Mouse (Mus musculus): ENCODE data around the gene Exd1. TPM values are rescaled to one million over a fixed set of nuclear protein-coding genes. Genes with fewer than 3 reads are reported as not detected.

Gene Exd1
- total and polyA plus RNA-seq, 3 experiments, result 0.27 to 0.88 TPM; not detected in 1

DNA sequence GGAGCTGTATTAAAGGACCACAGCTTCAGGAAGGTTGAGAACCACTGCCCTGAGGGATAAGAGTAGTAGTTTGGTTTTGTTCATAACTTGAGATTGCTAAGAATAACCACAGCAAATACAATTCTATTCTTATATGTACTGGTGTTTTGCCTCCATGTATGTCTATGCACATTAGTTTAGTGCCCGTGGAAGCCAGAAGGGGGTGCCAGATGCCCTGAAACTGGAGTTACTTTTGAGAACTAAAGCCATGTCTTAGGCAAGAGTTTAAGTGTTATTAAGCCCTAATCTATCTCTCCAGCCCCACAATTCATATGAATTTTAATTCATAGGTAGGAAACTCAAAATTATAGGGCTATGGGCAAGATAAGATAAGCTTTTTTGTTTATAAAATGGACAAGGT lies 5.3 kb downstream of the Exd1 start:
- no peaks in the 10 kb centered on the region for H3K9me3 ChIP-seq (replicated peaks; ENCODE audit: insufficient read depth, low read length)
- TF ChIP-seq SMC3 (IDR thresholded peaks at IDR 0.05; ENCODE audit: low read depth, low read length) (peak; percentile 90), NELFE (IDR thresholded peaks at IDR 0.05; ENCODE audit: low read depth, low read length) (no peak), RAD21 (IDR thresholded peaks at IDR 0.05; ENCODE audit: low read depth, low read length) (peak; percentile 93), ETS1 (IDR thresholded peaks at IDR 0.05; ENCODE audit: low read depth, low read length) (no peak), SIN3A (IDR thresholded peaks at IDR 0.05; ENCODE audit: low read length) (no peak), HCFC1 (IDR thresholded peaks at IDR 0.05; ENCODE audit: low read depth, low read length) (no peak), JUND (IDR thresholded peaks at IDR 0.05; ENCODE audit: low read depth, low read length) (no peak), MXI1 (IDR thresholded peaks at IDR 0.05; ENCODE audit: low read depth, low read length) (no peak), CTCF (IDR thresholded peaks at IDR 0.05 in 2 of 3, conservative IDR thresholded peaks at IDR 0.05 in 1 of 3; ENCODE audit: control insufficient read depth in 1 of 3, insufficient read depth in 1 of 3, low read depth in 2 of 3, low read length in 3 of 3, poor library complexity in 1 of 3, severe bottlenecking in 1 of 3) (peak; percentile 65 to 92 (median 76))
- DNase-seq (ENCODE audit: low read depth, low spot score), result peak; percentile 77
- H3K27me3 ChIP-seq (ENCODE audit: control insufficient read depth in 1 of 2, insufficient read depth in 2 of 2, low read length in 2 of 2), result no peaks in the 10 kb centered on the region
- no peak overlapping the region for H3K27ac ChIP-seq (ENCODE audit: control insufficient read depth, low read depth, low read length)
- H3K9ac ChIP-seq (ENCODE audit: control insufficient read depth, low read depth, low read length, poor library complexity, severe bottlenecking), result no peak overlapping the region
- H3K4me1 ChIP-seq (ENCODE audit: control insufficient read depth in 1 of 2, insufficient read depth in 2 of 2, low read length in 2 of 2), result 0 out of 4 replicates have a peak, but pooled peaks cover 0 to 1% of the 10 kb centered on the region in 2 experiments
- no peak overlapping the region for H3K4me3 ChIP-seq (ENCODE audit: control insufficient read depth in 1 of 2, insufficient read depth in 1 of 2, low read depth in 2 of 2, low read length in 2 of 2)
- peaks cover 0 to 2% of the 10 kb centered on the region in 2 experiments; a peak in 1 of 4 replicates for H3K36me3 ChIP-seq (ENCODE audit: control insufficient read depth in 1 of 2, insufficient read depth in 2 of 2, low read length in 2 of 2)
- no peaks in the 10 kb centered on the region for H3K79me2 ChIP-seq (ENCODE audit: control insufficient read depth, insufficient read depth, low read length, poor library complexity)

GRCm38 (mm10) chr2:119538802-119539201 lies 8.6 kb downstream of the Exd1 start:
- TF ChIP-seq EP300 (IDR thresholded peaks at IDR 0.05; ENCODE audit: low read depth in 1 of 2, low read length in 2 of 2) (no peak), HCFC1 (IDR thresholded peaks at IDR 0.05; ENCODE audit: low read depth, low read length) (no peak), NELFE (IDR thresholded peaks at IDR 0.05; ENCODE audit: low read depth, low read length) (no peak), MEF2A (IDR thresholded peaks at IDR 0.05; ENCODE audit: extremely low read depth, insufficient replicate concordance, low read depth, low read length, poor library complexity, severe bottlenecking) (no peak), MYC (IDR thresholded peaks at IDR 0.05; ENCODE audit: low read depth, low read length) (no peak), RAD21 (IDR thresholded peaks at IDR 0.05; ENCODE audit: low read depth, low read length) (no peak), ETS1 (IDR thresholded peaks at IDR 0.05; ENCODE audit: low read depth, low read length) (no peak), ZKSCAN1 (IDR thresholded peaks at IDR 0.05; ENCODE audit: low read depth, low read length) (no peak), UBTF (IDR thresholded peaks at IDR 0.05; ENCODE audit: borderline replicate concordance, insufficient read depth, low read depth, low read length) (no peak), ELF1 (IDR thresholded peaks at IDR 0.05; ENCODE audit: low read depth, low read length) (no peak), RCOR1 (IDR thresholded peaks at IDR 0.05; ENCODE audit: low read depth, low read length) (no peak), E2F4 (IDR thresholded peaks at IDR 0.05; ENCODE audit: borderline replicate concordance, low read depth, low read length) (no peak), MAFK (IDR thresholded peaks at IDR 0.05; ENCODE audit: borderline replicate concordance, low read depth, low read length) (no peak), CTCF (IDR thresholded peaks at IDR 0.05 in 2 of 3, conservative IDR thresholded peaks at IDR 0.05 in 1 of 3; ENCODE audit: control insufficient read depth in 1 of 3, insufficient read depth in 1 of 3, low read depth in 2 of 3, low read length in 3 of 3, poor library complexity in 1 of 3, severe bottlenecking in 1 of 3) (no peak), MAX (IDR thresholded peaks at IDR 0.05; ENCODE audit: low read length) (no peak)
- Histone ChIP-seq H3K79me2 (ENCODE audit: control insufficient read depth, insufficient read depth, low read length, poor library complexity) (no peaks in the 10 kb centered on the region), H3K4me3 (ENCODE audit: control insufficient read depth in 1 of 2, insufficient read depth in 1 of 2, low read depth in 2 of 2, low read length in 2 of 2) (no peak overlapping the region), H3K9ac (ENCODE audit: control insufficient read depth, low read depth, low read length, poor library complexity, severe bottlenecking) (no peak overlapping the region), H3K27ac (ENCODE audit: control insufficient read depth, low read depth, low read length) (no peak overlapping the region), H3K36me3 (ENCODE audit: control insufficient read depth in 1 of 2, insufficient read depth in 2 of 2, low read length in 2 of 2) (no peaks in the 10 kb centered on the region), H3K27me3 (ENCODE audit: control insufficient read depth in 1 of 2, insufficient read depth in 2 of 2, low read length in 2 of 2) (no peaks in the 10 kb centered on the region), H3K4me1 (ENCODE audit: control insufficient read depth in 1 of 2, insufficient read depth in 2 of 2, low read length in 2 of 2) (no peaks in the 10 kb centered on the region), H3K9me3 (replicated peaks; ENCODE audit: insufficient read depth, low read length) (no peaks in the 10 kb centered on the region)
- no peak for DNase-seq (ENCODE audit: low read depth, low spot score)

Measured in MEL (cell line).